Mouse (Mus musculus) heart, embryonic 10.5 days (tissue): Measurements from ENCODE around the gene Spata31d1a. TPM values are rescaled to one million over a fixed set of nuclear protein-coding genes. Genes with fewer than 3 reads are reported as not detected.

Source experiments
- DNase-seq: peaks from one replicate; pipeline ENCODE4 v3.0.0-alpha.2; 2017; ENCODE audit warnings: low spot score
- H3K27ac ChIP-seq: fragments of 300-500 bp; sonication (generic); 2 replicates; pipeline ENCODE4 v1.5.1; 2016; ENCODE audit warnings: mild to moderate bottlenecking
- H3K27me3 ChIP-seq: fragments of 300-500 bp; sonication (generic); 2 replicates; pipeline ENCODE4 v1.6.1; 2016; ENCODE audit warnings: mild to moderate bottlenecking; ENCODE audit not compliant: poor library complexity, insufficient read depth, severe bottlenecking
- H3K36me3 ChIP-seq: fragments of 300-500 bp; sonication (generic); 2 replicates; pipeline ENCODE4 v1.6.1; 2016; ENCODE audit warnings: mild to moderate bottlenecking, moderate library complexity
- H3K4me1 ChIP-seq: fragments of 300-500 bp; sonication (generic); 2 replicates; pipeline ENCODE4 v1.6.1; 2016; ENCODE audit warnings: mild to moderate bottlenecking
- H3K4me3 ChIP-seq: fragments of 300-500 bp; sonication (generic); 2 replicates; pipeline ENCODE4 v1.5.1; 2016; ENCODE audit warnings: mild to moderate bottlenecking, moderate library complexity
- H3K9me3 ChIP-seq: fragments of 300-500 bp; sonication (generic); 2 replicates; pipeline ENCODE4 v1.6.1; 2016; ENCODE audit warnings: mild to moderate bottlenecking, moderate library complexity
- WGBS: fragments of 180-500 bp; shearing (Covaris S2); methylation state at CpG from one replicate; pipeline ENCODE4 v1.1.7; 2016; 5-methylcytosine and 5-hydroxymethylcytosine counted together
- polyA plus RNA-seq: library from polyadenylated mRNA; unstranded; fragments of >200 nt; fragmentation: Nextera tagmentation; extraction: Ambion mirVana; gene quantifications from 2 replicates; pipeline ENCODE4 v1.2.1, GENCODE M21; 2016

Gene Spata31d1a
- polyA plus RNA-seq, 1 experiment from 2014 or later, result 0.05 TPM

DNA sequence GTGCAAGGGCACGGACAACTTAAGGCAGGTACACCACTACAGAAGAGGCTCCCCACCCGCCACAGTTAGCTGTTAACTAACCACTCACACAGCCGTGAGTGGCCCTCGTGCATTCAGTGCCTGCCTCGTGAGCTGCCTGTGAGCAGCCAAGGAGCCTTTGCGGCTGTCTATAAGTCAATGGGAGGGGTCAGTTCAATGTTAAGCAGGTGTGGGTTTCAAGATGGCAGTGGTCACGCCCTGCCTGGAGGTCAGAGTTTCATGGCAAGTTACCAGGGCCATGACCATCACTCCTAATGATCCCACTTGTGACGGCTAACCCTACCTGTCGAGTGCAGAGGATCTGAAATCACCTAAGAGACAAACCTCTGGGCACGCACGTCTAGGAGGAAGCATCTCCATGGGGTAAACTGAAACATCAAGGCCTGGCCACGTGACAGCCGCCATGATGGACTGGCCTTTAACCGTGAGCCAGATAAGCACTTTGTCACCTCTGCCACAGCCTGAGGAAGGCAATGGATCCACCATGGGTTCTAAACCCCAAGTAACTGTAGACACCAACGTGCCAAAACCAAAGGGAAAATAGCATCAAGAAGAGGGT, 54.3 kb downstream of the Spata31d1a start:
- Histone ChIP-seq H3K36me3 (peaks cover 33% of the 10 kb centered on the region), H3K27ac (no peak overlapping the region), H3K4me3 (no peak overlapping the region), H3K9me3 (no peaks in the 10 kb centered on the region), H3K27me3 (no peaks in the 10 kb centered on the region), H3K4me1 (peaks cover 37% of the 10 kb centered on the region)
- DNase-seq, result no peak
- 93% methylated on average over 15 of the region's 15 CpGs for WGBS

DNA sequence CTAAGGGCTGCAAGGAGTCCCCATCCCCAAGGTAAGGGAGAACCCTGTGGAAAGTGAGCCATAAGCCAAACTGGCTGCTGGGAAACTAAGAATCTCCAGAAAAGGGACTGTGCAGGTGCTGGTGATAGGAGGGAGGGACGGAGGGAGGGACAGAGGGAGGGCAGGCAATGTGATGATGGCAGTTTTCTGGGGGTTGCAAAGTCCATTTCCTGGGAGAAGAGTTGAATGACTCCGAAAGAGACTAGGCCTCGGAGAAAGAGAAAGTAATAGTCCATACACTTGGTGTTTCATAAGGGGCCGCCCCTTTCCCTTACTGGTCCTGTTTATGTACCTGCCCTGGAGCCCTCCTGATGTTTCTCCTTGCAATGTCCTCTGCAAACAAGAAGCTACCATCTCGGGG, 55.7 kb downstream of the Spata31d1a start:
- Histone ChIP-seq H3K4me1 (peaks cover 44% of the 10 kb centered on the region), H3K27me3 (no peaks in the 10 kb centered on the region), H3K27ac (0 out of 2 replicates have a peak overlapping the region, but pooled peaks have one; percentile 24), H3K36me3 (peaks cover 31% of the 10 kb centered on the region), H3K9me3 (no peaks in the 10 kb centered on the region), H3K4me3 (no peak overlapping the region)
- WGBS, result 92% methylated on average over 5 of the region's 5 CpGs
- no peak for DNase-seq

DNA sequence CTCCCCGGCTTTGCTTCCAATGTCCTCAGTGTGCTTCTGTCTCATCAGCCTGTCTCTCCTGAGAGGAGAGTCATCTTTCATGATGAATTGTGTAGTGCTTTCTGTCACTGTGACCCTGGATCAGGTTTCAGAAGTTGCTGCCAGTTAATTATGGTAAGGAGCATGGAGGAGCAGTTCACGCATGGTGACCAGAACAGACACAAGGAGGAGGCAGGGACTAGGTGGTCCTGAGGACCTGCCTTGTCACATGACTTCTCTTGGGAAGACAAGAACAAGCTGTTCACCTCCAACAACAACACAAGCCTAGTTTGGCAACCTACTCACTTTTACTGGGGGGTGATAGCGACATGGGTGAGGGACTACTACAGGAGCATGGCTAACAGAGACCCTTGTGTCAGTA, 57.0 kb downstream of the Spata31d1a start:
- H3K36me3 ChIP-seq, result peaks cover 31% of the 10 kb centered on the region
- WGBS, result 70% methylated on average over 3 of the region's 3 CpGs

DNA sequence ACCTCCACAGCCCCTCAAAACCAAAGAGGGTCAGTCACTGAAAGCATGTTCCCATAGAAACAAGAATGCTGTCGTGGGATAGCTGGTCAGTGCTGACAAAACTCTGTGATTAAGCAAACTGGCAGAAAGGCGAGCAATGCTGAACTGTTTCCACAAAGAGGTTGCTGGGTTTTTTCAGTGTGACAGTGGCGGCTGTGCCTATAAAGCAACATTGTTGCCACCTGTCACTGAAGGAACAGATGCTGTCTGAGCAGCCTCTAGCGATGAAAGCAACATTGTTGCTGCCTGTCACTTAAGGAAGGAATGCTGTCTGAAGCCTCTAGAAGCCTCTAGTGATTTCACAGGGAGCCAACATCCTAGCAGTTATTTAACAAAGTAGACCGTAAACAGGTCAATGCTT, 57.5 kb downstream of the Spata31d1a start:
- no peak for DNase-seq
- H3K4me1 ChIP-seq, result peaks cover 48% of the 10 kb centered on the region
- H3K27ac ChIP-seq, result peak overlapping the region; percentile 33; the same call in 1 of the 2 replicates
- WGBS, result 51% methylated on average over 5 of the region's 5 CpGs
- no peak overlapping the region for H3K4me3 ChIP-seq
- no peaks in the 10 kb centered on the region for H3K27me3 ChIP-seq
- peaks cover 29% of the 10 kb centered on the region for H3K36me3 ChIP-seq
- no peaks in the 10 kb centered on the region for H3K9me3 ChIP-seq

More for the DNA sequence above, 57.0 kb downstream of the Spata31d1a start:
- Histone ChIP-seq H3K9me3 (no peaks in the 10 kb centered on the region), H3K27me3 (no peaks in the 10 kb centered on the region), H3K4me1 (peaks cover 44% of the 10 kb centered on the region), H3K4me3 (no peak overlapping the region), H3K27ac (peak overlapping the region; percentile 24; the same call in 1 of the 2 replicates)
- no peak for DNase-seq

Other genes starting within 250 kb of the Spata31d1a start
- 8.8 and 14.4 TPM in 2 replicates for gene Agtpbp1, start 125.1 kb downstream of the Spata31d1a start, polyA plus RNA-seq
- gene Naa35, start 125.1 kb downstream of the Spata31d1a start, polyA plus RNA-seq, result 78.9 and 92.6 TPM in 2 replicates
- gene Golm1, start 34.5 kb downstream of the Spata31d1a start, polyA plus RNA-seq, result 72.4 and 74.5 TPM in 2 replicates
- gene 4921517D22Rik, start 16.2 kb downstream of the Spata31d1a start, polyA plus RNA-seq, result not detected in 2 replicates
- not detected in 2 replicates for gene Spata31d1b, start 2.0 kb upstream of the Spata31d1a start, polyA plus RNA-seq
- gene Spata31d1d, start 21.4 kb upstream of the Spata31d1a start, polyA plus RNA-seq, result not detected in 2 replicates
- 0.23 TPM in 1 of 2 replicates, not detected in the other for gene 1700014D04Rik, start 36.4 kb upstream of the Spata31d1a start, polyA plus RNA-seq
- gene Isca1, start 59.5 kb upstream of the Spata31d1a start, polyA plus RNA-seq, result 128 and 154 TPM in 2 replicates
- not detected in 2 replicates for gene Gm49354, start 71.9 kb upstream of the Spata31d1a start, polyA plus RNA-seq
- 37.2 and 39.6 TPM in 2 replicates for gene Tut7, start 112.8 kb upstream of the Spata31d1a start, polyA plus RNA-seq